Mouse (Mus musculus) intestine, postnatal 0 days (tissue): ENCODE results near the gene Cd6. TPM values are rescaled to one million over a fixed set of nuclear protein-coding genes. Genes with fewer than 3 reads are reported as not detected.

Experiments used
- ATAC-seq: fragments of 200-750 bp; cut with Nextera tagmentation; 2 replicates; pipeline ENCODE4 v1.8.0; 2017; ENCODE audit warnings: mild to moderate bottlenecking, moderate TSS enrichment, moderate library complexity
- H3K27ac ChIP-seq: fragments of 300-500 bp; sonication (generic); 2 replicates; pipeline ENCODE4 v1.5.1; 2014; ENCODE audit warnings: mild to moderate bottlenecking, low read depth, low read length, moderate library complexity
- H3K27me3 ChIP-seq: fragments of 300-500 bp; sonication (generic); replicated peaks from 2 replicates; pipeline ENCODE4 v1.6.1; 2014; ENCODE audit warnings: low read length, mixed read lengths; ENCODE audit not compliant: control insufficient read depth, insufficient read depth
- H3K36me3 ChIP-seq: fragments of 300-500 bp; sonication (generic); 2 replicates; pipeline ENCODE4 v1.6.1; 2014; ENCODE audit warnings: mild to moderate bottlenecking, moderate library complexity; ENCODE audit not compliant: control insufficient read depth, insufficient read depth
- H3K4me1 ChIP-seq: fragments of 300-500 bp; sonication (generic); replicated peaks from 2 replicates; pipeline ENCODE4 v1.6.1; 2014; ENCODE audit warnings: antibody characterized with exemption, low read length, mixed read lengths; ENCODE audit not compliant: control insufficient read depth, insufficient read depth
- H3K4me2 ChIP-seq: fragments of 300-500 bp; sonication (generic); replicated peaks from 2 replicates; pipeline ENCODE4 v1.6.1; 2014; ENCODE audit warnings: low read depth, mild to moderate bottlenecking, moderate library complexity
- H3K4me3 ChIP-seq: fragments of 300-500 bp; sonication (generic); 2 replicates; pipeline ENCODE4 v1.5.1; 2014; ENCODE audit warnings: low read depth, low read length
- H3K9ac ChIP-seq: fragments of 300-500 bp; sonication (generic); 2 replicates; pipeline ENCODE4 v1.6.1; 2014; ENCODE audit warnings: mild to moderate bottlenecking, low read depth, low read length
- H3K9me3 ChIP-seq: fragments of 300-500 bp; sonication (generic); 2 replicates; pipeline ENCODE4 v1.6.1; 2016; ENCODE audit warnings: mixed run types; ENCODE audit not compliant: control insufficient read depth
- CTCF ChIP-seq: sonication (generic); IDR thresholded peaks from 2 replicates; pipeline ENCODE4 v1.5.1; 2016; ENCODE audit warnings: low read depth, mild to moderate bottlenecking, control low read depth, antibody characterized with exemption, moderate library complexity
- WGBS: fragments of 180-500 bp; shearing (Covaris S2); extraction: QIAGEN DNeasy Blood & Tissue Kit; methylation state at CpG from one replicate; pipeline ENCODE4 v1.1.7; 2014; 5-methylcytosine and 5-hydroxymethylcytosine counted together
- polyA plus RNA-seq: library from polyadenylated mRNA; unstranded; fragments of >200 nt; fragmentation: Nextera tagmentation; extraction: Ambion mirVana; gene quantifications from 2 replicates; pipeline ENCODE4 v1.2.1, GENCODE M21; 2015

The Cd6 gene
- polyA plus RNA-seq, 1 experiment from 2014 or later: 0.05 TPM

DNA sequence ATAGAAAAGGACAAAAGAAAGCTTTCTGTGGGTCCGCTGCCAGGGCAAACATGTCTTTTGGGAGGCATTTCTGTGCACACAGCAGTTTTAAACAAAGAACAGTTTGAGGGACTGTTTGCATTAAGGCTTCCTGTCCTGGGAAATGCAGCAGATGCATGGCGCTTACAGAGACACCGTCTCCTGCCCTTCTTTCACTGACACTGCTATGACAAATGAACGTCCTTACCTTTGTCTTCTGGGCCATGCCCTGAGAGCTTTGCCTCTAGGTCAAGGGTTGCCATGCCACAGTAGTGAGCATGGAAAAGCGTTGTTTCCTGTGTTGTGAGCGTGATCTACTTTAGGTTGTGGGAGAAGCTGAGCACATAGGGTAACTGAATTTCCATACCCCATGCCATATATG, 71.2 kb downstream of the Cd6 start:
- no peak overlapping the region for H3K4me3 ChIP-seq
- TF ChIP-seq CTCF: no peak
- ATAC-seq: no peak
- H3K9ac ChIP-seq: no peak overlapping the region
- no peak overlapping the region for H3K4me2 ChIP-seq
- H3K4me1 ChIP-seq: no peaks in the 10 kb centered on the region
- WGBS: 49% methylated on average over 6 of the region's 6 CpGs
- H3K27me3 ChIP-seq: no peaks in the 10 kb centered on the region
- no peak overlapping the region for H3K27ac ChIP-seq
- H3K9me3 ChIP-seq: no peaks in the 10 kb centered on the region
- H3K36me3 ChIP-seq: no peaks in the 10 kb centered on the region

DNA sequence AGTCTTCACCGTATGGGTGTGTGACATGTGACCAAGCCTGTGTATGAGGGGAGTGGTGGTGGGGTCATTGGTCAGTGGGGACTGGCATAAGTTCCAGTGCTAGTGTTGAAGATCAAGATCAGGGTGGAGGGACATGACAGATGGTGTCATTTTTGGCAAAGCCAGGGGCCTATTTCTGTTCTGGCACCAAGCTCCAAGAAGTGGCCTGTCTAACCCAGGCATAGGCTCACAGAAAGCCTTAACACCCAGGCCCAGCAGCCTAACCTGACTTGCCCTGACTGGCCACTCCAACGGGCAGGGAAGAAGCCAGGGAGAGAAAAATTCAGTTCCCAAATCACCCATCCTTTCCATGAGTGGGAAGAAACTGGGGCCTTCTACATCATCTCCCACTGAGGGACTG, 72.3 kb downstream of the Cd6 start:
- Histone ChIP-seq H3K9me3 (no peaks in the 10 kb centered on the region), H3K27ac (no peak overlapping the region), H3K36me3 (no peaks in the 10 kb centered on the region), H3K4me1 (no peaks in the 10 kb centered on the region), H3K27me3 (no peaks in the 10 kb centered on the region), H3K9ac (no peak overlapping the region), H3K4me2 (no peak overlapping the region), H3K4me3 (no peak overlapping the region)
- 82% methylated on average over 2 of the region's 2 CpGs for WGBS
- ATAC-seq: no peak
- TF ChIP-seq CTCF: no peak

DNA sequence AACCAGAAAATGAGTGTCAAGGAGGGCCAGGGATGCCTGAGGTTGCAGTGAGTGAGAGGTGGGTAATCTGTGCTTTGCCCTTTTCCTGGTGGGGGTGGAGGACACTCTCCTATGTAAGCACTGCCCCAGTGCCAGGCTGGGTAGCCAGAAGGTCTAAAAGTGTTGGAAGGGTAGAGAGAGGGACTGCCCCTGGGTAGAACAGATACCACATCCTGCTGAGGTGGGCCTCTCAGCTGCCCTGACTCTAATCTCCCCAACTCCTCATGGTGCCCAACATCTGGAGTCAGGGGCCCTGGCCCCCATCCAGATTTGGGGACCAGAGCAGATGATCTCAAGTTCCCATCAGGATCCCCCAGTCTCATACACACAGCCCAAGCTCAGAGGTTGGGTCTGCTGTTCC, 72.7 kb downstream of the Cd6 start:
- Histone ChIP-seq H3K27me3 (no peaks in the 10 kb centered on the region), H3K9me3 (no peaks in the 10 kb centered on the region), H3K4me2 (no peak overlapping the region), H3K9ac (no peak overlapping the region), H3K4me3 (no peak overlapping the region), H3K27ac (no peak overlapping the region), H3K36me3 (no peaks in the 10 kb centered on the region), H3K4me1 (no peaks in the 10 kb centered on the region)
- no peak for TF ChIP-seq CTCF
- ATAC-seq: no peak

DNA sequence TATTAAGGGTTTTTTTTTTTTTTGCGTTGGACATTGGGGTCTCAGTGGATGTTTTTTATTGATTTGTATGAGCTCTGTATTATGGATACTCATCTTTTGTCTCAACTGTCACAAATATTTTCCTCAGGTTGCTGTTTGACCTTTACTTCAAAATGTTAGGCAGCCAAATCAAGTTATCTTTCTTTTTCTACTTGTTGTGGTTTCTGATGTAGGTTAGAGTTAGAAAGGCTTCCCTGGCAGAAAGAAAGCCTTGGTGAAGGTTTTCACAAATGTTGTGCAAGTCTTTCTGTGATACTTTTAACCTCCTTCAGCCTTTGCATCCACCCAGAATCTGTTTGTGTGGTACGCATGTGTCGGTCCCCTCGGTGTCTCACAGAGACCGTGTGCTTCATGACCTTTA, 77.2 kb downstream of the Cd6 start:
- Histone ChIP-seq H3K9me3 (no peaks in the 10 kb centered on the region), H3K9ac (no peak overlapping the region), H3K27ac (no peak overlapping the region), H3K4me3 (no peak overlapping the region), H3K4me1 (no peaks in the 10 kb centered on the region), H3K27me3 (no peaks in the 10 kb centered on the region), H3K4me2 (no peak overlapping the region), H3K36me3 (no peaks in the 10 kb centered on the region)
- 93% methylated on average over 5 of the region's 5 CpGs for WGBS
- no peak for TF ChIP-seq CTCF
- no peak for ATAC-seq

DNA sequence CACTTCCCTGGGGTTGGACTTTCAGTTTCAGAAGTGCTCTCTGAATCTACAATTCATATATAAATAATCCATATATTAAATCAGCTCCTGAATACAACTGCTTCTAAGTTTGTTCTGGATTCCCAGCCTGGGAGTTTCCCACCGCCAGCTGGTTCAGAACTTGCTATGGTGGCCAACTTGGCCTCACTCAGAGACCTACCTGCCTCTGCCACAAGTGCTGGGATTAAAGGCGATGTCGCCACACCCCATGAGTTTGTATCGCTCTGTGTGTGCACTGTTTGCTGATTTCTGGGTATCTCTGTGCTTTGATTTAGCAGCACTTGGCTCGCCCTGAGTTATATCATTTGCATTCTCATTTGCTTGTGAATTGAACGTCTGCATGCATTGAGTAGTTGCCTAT, 77.8 kb downstream of the Cd6 start:
- Histone ChIP-seq H3K4me2 (no peak overlapping the region), H3K27ac (no peak overlapping the region), H3K27me3 (no peaks in the 10 kb centered on the region), H3K9me3 (no peaks in the 10 kb centered on the region), H3K4me3 (no peak overlapping the region), H3K4me1 (no peaks in the 10 kb centered on the region), H3K9ac (no peak overlapping the region), H3K36me3 (no peaks in the 10 kb centered on the region)
- no peak for ATAC-seq
- no peak for TF ChIP-seq CTCF
- 90% methylated on average over 6 of the region's 6 CpGs for WGBS

DNA sequence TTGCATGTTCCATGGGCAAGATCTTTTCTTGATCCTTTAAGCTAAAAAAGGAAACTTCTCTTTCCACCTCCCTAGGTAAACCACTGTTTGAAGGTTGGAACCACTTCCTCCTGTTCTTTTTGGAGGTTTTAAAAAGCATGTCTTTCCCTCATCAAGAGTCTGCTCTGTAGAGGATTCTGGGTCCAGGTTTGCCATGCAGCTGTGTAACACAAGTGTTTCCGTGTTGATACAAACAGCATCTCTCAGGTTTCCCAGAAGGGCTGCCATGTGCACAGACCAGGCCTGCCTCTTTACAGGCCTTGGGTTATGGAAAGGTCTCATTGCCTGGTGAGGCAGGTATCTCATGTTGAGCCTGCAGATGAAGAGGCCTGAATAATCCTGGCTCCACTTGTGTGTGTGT, 78.3 kb downstream of the Cd6 start:
- Histone ChIP-seq H3K9ac (no peak overlapping the region), H3K4me2 (no peak overlapping the region), H3K4me1 (no peaks in the 10 kb centered on the region), H3K9me3 (no peaks in the 10 kb centered on the region), H3K27ac (no peak overlapping the region), H3K4me3 (no peak overlapping the region), H3K36me3 (no peaks in the 10 kb centered on the region), H3K27me3 (no peaks in the 10 kb centered on the region)
- ATAC-seq: no peak
- TF ChIP-seq CTCF: no peak
- 78% methylated on average over 1 of the region's 1 CpGs for WGBS

DNA sequence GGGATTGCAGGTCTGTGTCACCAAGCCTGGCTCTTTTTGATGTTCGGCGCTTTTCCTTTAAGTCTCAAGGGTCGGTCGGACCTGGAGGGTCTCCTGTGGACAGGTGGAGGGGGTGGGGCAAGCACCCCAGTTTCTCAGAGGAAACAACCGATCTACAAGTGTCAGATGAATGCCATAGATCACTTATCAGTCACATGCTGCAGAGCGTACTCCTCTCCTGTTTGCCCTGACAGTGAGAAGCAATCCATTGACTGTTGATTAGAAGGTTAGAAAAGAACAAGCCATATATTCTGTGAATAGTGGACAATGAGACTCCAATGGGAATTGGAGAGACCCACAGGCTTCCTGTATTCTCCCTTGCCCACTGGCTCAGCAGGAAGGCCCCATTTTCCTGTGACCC, 79.7 kb downstream of the Cd6 start:
- H3K4me2 ChIP-seq: no peak overlapping the region
- no peaks in the 10 kb centered on the region for H3K4me1 ChIP-seq
- H3K9ac ChIP-seq: no peak overlapping the region
- no peak for TF ChIP-seq CTCF
- H3K27me3 ChIP-seq: no peaks in the 10 kb centered on the region
- no peak overlapping the region for H3K4me3 ChIP-seq
- ATAC-seq: no peak
- no peak overlapping the region for H3K27ac ChIP-seq
- H3K9me3 ChIP-seq: no peaks in the 10 kb centered on the region
- no peaks in the 10 kb centered on the region for H3K36me3 ChIP-seq
- 68% methylated on average over 6 of the region's 6 CpGs for WGBS
